Mouse (Mus musculus): ENCODE data around the gene Ccdc148.

DNA sequence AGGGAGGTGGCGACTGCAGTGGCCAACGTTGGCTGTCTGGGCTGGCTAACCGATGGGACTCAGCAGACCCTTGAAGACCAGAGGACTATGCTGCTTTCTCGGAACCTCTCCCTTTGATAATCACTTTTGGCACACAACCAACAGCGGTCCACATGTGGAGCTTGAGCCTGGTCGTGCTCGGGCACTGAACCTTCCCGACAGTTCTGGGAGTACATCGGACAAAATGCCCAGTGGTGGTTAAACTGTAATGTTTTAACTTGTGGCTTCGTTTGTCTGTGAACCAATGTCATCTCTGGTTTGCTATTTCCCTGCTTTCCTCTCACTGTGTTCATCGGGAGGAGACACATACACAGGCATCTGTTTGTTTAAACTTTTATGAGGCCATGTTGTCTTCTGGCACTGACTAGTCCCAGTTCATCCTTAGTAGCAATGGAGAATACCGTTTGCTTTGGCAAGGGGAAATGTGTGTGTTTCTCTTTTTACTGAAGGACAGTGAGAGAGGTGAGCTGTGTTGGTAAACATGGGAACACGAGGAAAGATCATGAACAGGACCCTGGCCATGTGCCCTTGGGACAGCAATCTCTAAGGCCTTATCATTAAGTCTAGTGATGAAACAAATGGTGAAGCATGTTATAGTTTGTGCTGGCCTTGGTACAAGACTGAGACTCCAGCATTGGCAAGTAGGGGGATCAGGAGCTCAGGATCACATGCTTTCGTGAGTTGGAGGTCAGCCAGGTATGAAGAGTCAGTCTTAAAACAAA, 167.9 kb downstream of the Ccdc148 start:
- TF ChIP-seq POLR2A (IDR thresholded peaks at IDR 0.05; ENCODE audit: borderline replicate concordance, low read depth, low read length): no peak
- no peak for TF ChIP-seq CTCF (IDR thresholded peaks at IDR 0.05; ENCODE audit: low read depth, low read length)
